Comparison of ENCODE assay signal across 17 mouse cellular contexts in genomic region chr10:24569691-24570420, GRCm38 (mm10). TPM values are rescaled to one million over a fixed set of nuclear protein-coding genes. Genes with fewer than 3 reads are reported as not detected.
DNase-seq lines count a peak whose midpoint lies in the region; ATAC-seq lines count a peak whose summit lies in the region.
"Had no signal": no experiment of that assay in that cellular context is flagged by ENCODE, and none has a peak within 500 bp of the region (broad histone marks: within the 10 kb centered on the region; RNA-seq: fewer than 3 reads in every experiment).

No protein-coding gene starts in this region.

- 0 out of 2 replicates have a peak, but pooled peaks cover 3% of the 10 kb centered on the region for H3K9me3 ChIP-seq in heart, embryonic 13.5 days
- no peaks in the 10 kb centered on the region for H3K9me3 ChIP-seq in kidney, embryonic 16.5 days (ENCODE audit: low read length)
- H3K9me3 ChIP-seq in embryonic facial prominence, embryonic 13.5 days: no peaks in the 10 kb centered on the region
- H3K9me3 ChIP-seq in limb, embryonic 13.5 days: no peaks in the 10 kb centered on the region
- no peaks in the 10 kb centered on the region for H3K9me3 ChIP-seq in forebrain, embryonic 12.5 days
- no peaks in the 10 kb centered on the region for H3K9me3 ChIP-seq in hindbrain, embryonic 16.5 days (ENCODE audit: control insufficient read depth, low read length)
- H3K9me3 ChIP-seq: hindbrain, embryonic 12.5 days; liver, embryonic 12.5 days; midbrain, embryonic 15.5 days had no signal

- H3K4me3 ChIP-seq in heart, embryonic 13.5 days: no peak overlapping the region
- no peak overlapping the region for H3K4me3 ChIP-seq in kidney, embryonic 16.5 days (ENCODE audit: low read length)
- no peak overlapping the region for H3K4me3 ChIP-seq in embryonic facial prominence, embryonic 13.5 days
- H3K4me3 ChIP-seq in limb, embryonic 13.5 days: no peak overlapping the region
- no peak overlapping the region for H3K4me3 ChIP-seq in forebrain, embryonic 12.5 days (replicated peaks)
- no peak overlapping the region for H3K4me3 ChIP-seq in hindbrain, embryonic 16.5 days (ENCODE audit: low read length)
- H3K4me3 ChIP-seq: hindbrain, embryonic 12.5 days; layer of hippocampus, adult 2 months; liver, embryonic 12.5 days; midbrain, embryonic 15.5 days had no signal

- no peak for DNase-seq in heart, adult 9 months (ENCODE audit: low spot score in 2 of 2)
- DNase-seq in kidney, postnatal 36 days: no peak
- DNase-seq: adrenal gland, postnatal 14 days; cerebellum, postnatal 36 days; gastrocnemius, postnatal 10 days; right cerebral cortex, postnatal 25 days had no signal

- H3K9ac ChIP-seq in heart, embryonic 13.5 days: no peak overlapping the region
- H3K9ac ChIP-seq in kidney, embryonic 16.5 days (replicated peaks; ENCODE audit: low read length): no peak overlapping the region
- H3K9ac ChIP-seq in embryonic facial prominence, embryonic 13.5 days: no peak overlapping the region
- H3K9ac ChIP-seq in limb, embryonic 13.5 days: no peak overlapping the region
- H3K9ac ChIP-seq in forebrain, embryonic 12.5 days: no peak overlapping the region
- no peak overlapping the region for H3K9ac ChIP-seq in hindbrain, embryonic 16.5 days (ENCODE audit: low read depth, low read length)
- H3K9ac ChIP-seq: hindbrain, embryonic 12.5 days; liver, embryonic 12.5 days; midbrain, embryonic 15.5 days had no signal

- peak overlapping the region; percentile 51 for H3K27ac ChIP-seq in heart, embryonic 13.5 days (replicated peaks)
- H3K27ac ChIP-seq in kidney, embryonic 16.5 days (ENCODE audit: low read length): peak overlapping the region; percentile 65
- peak overlapping the region; percentile 60 for H3K27ac ChIP-seq in embryonic facial prominence, embryonic 13.5 days
- H3K27ac ChIP-seq in limb, embryonic 13.5 days: peak overlapping the region; percentile 72; the same call in 1 of the 2 replicates
- no peak overlapping the region for H3K27ac ChIP-seq in forebrain, embryonic 12.5 days
- no peak overlapping the region for H3K27ac ChIP-seq in hindbrain, embryonic 16.5 days (ENCODE audit: low read depth, low read length)
- H3K27ac ChIP-seq: hindbrain, embryonic 12.5 days; layer of hippocampus, adult 2 months; liver, embryonic 12.5 days; midbrain, embryonic 15.5 days had no signal

- H3K4me2 ChIP-seq in heart, embryonic 13.5 days: no peak overlapping the region
- H3K4me2 ChIP-seq in kidney, embryonic 16.5 days (replicated peaks; ENCODE audit: low read depth, low read length): no peak overlapping the region
- H3K4me2 ChIP-seq in embryonic facial prominence, embryonic 13.5 days: no peak overlapping the region
- H3K4me2 ChIP-seq in limb, embryonic 13.5 days (replicated peaks): no peak overlapping the region
- no peak overlapping the region for H3K4me2 ChIP-seq in forebrain, embryonic 12.5 days
- H3K4me2 ChIP-seq in hindbrain, embryonic 16.5 days (ENCODE audit: low read length): no peak overlapping the region
- H3K4me2 ChIP-seq: hindbrain, embryonic 12.5 days; liver, embryonic 12.5 days; midbrain, embryonic 15.5 days had no signal

- no peak for ATAC-seq in heart, embryonic 13.5 days (ENCODE audit: extremely low read depth, insufficient number of reproducible peaks, low FRiP score, low TSS enrichment)
- peak; percentile 72 for ATAC-seq in kidney, embryonic 16.5 days (ENCODE audit: low FRiP score, low TSS enrichment)
- no peak for ATAC-seq in embryonic facial prominence, embryonic 13.5 days (ENCODE audit: insufficient number of reproducible peaks, insufficient read depth, low FRiP score, low TSS enrichment, low read depth)
- ATAC-seq in limb, embryonic 13.5 days (ENCODE audit: low FRiP score, low read depth): 0 out of 2 replicates have a peak, but pooled peaks have one; percentile 32
- no peak for ATAC-seq in forebrain, embryonic 12.5 days (ENCODE audit: low FRiP score)
- no peak for ATAC-seq in hindbrain, embryonic 16.5 days
- ATAC-seq: forebrain, embryonic 16.5 days; liver, embryonic 12.5 days; midbrain, embryonic 15.5 days had no signal

- WGBS in heart, embryonic 13.5 days: 63% methylated on average over 2 of the region's 2 CpGs
- WGBS in kidney, embryonic 16.5 days: 57% methylated on average over 2 of the region's 2 CpGs
- WGBS in embryonic facial prominence, embryonic 13.5 days: 51% methylated on average over 2 of the region's 2 CpGs
- 71% methylated on average over 2 of the region's 2 CpGs for WGBS in limb, embryonic 13.5 days
- 92% methylated on average over 2 of the region's 2 CpGs for WGBS in forebrain, embryonic 12.5 days
- WGBS in hindbrain, embryonic 16.5 days: 91% methylated on average over 2 of the region's 2 CpGs

- H3K27me3 ChIP-seq in heart, embryonic 13.5 days (replicated peaks): no peaks in the 10 kb centered on the region
- no peaks in the 10 kb centered on the region for H3K27me3 ChIP-seq in kidney, embryonic 16.5 days (ENCODE audit: insufficient read depth, low read length)
- no peaks in the 10 kb centered on the region for H3K27me3 ChIP-seq in embryonic facial prominence, embryonic 13.5 days
- no peaks in the 10 kb centered on the region for H3K27me3 ChIP-seq in limb, embryonic 13.5 days
- H3K27me3 ChIP-seq in forebrain, embryonic 12.5 days: no peaks in the 10 kb centered on the region
- H3K27me3 ChIP-seq in hindbrain, embryonic 16.5 days (replicated peaks; ENCODE audit: control insufficient read depth, insufficient read depth, low read length): no peaks in the 10 kb centered on the region
- H3K27me3 ChIP-seq: hindbrain, embryonic 12.5 days; liver, embryonic 12.5 days; midbrain, embryonic 15.5 days had no signal

- H3K4me1 ChIP-seq in heart, embryonic 13.5 days: peaks cover 16% of the 10 kb centered on the region
- H3K4me1 ChIP-seq in kidney, embryonic 16.5 days (ENCODE audit: insufficient read depth, low read length): peaks cover 17% of the 10 kb centered on the region; the same call in 1 of the 2 replicates
- peaks cover 27% of the 10 kb centered on the region for H3K4me1 ChIP-seq in embryonic facial prominence, embryonic 13.5 days
- H3K4me1 ChIP-seq in limb, embryonic 13.5 days: peaks cover 23% of the 10 kb centered on the region
- H3K4me1 ChIP-seq in forebrain, embryonic 12.5 days: peaks cover 6% of the 10 kb centered on the region; the same call in 1 of the 2 replicates
- H3K4me1 ChIP-seq in hindbrain, embryonic 16.5 days (ENCODE audit: control insufficient read depth, insufficient read depth, low read depth, low read length): no peaks in the 10 kb centered on the region
- H3K4me1 ChIP-seq: hindbrain, embryonic 12.5 days; liver, embryonic 12.5 days; midbrain, embryonic 15.5 days had no signal

- no peaks in the 10 kb centered on the region for H3K36me3 ChIP-seq in heart, embryonic 13.5 days
- H3K36me3 ChIP-seq in kidney, embryonic 16.5 days (ENCODE audit: insufficient read depth, low read length): no peaks in the 10 kb centered on the region
- H3K36me3 ChIP-seq in embryonic facial prominence, embryonic 13.5 days: no peaks in the 10 kb centered on the region
- H3K36me3 ChIP-seq in limb, embryonic 13.5 days: no peaks in the 10 kb centered on the region
- no peaks in the 10 kb centered on the region for H3K36me3 ChIP-seq in forebrain, embryonic 12.5 days (replicated peaks)
- no peaks in the 10 kb centered on the region for H3K36me3 ChIP-seq in hindbrain, embryonic 16.5 days (ENCODE audit: control insufficient read depth, insufficient read depth, low read length)
- H3K36me3 ChIP-seq: hindbrain, embryonic 12.5 days; liver, embryonic 12.5 days; midbrain, embryonic 15.5 days had no signal

RNA-seq across cellular contexts. Expression of gene Ccn2, which starts 25.4 kb away (rescaled TPM):
- 35.6 and 36.8 TPM in 2 replicates for polyA plus RNA-seq in heart, embryonic 13.5 days (2015; fragmentation: Nextera tagmentation; extraction: Ambion mirVana)
- polyA plus RNA-seq in kidney, embryonic 16.5 days (2015; fragmentation: Nextera tagmentation; extraction: Ambion mirVana): 12.2 and 13.3 TPM in 2 replicates
- 25.3 and 40.2 TPM in 2 replicates for polyA plus RNA-seq in embryonic facial prominence, embryonic 13.5 days (2015; fragmentation: Nextera tagmentation; extraction: Ambion mirVana)
- polyA plus RNA-seq in limb, embryonic 13.5 days (2015; fragmentation: Nextera tagmentation; extraction: Ambion mirVana): 15.9 and 17.1 TPM in 2 replicates
- polyA plus RNA-seq in forebrain, embryonic 12.5 days (2016; fragmentation: Nextera tagmentation; extraction: Ambion mirVana): 5.0 and 7.7 TPM in 2 replicates
- polyA plus RNA-seq in hindbrain, embryonic 16.5 days (2015; fragmentation: Nextera tagmentation; extraction: Ambion mirVana): 3.6 and 5.4 TPM in 2 replicates

Comparison
In these comparisons a context has a peak if more than half of its experiments do, and no peak if none do; other contexts are left out.
1. ATAC-seq: peak in kidney, embryonic 16.5 days (single experiment) and limb, embryonic 13.5 days (single experiment); none in heart, embryonic 13.5 days (single experiment), embryonic facial prominence, embryonic 13.5 days (single experiment), forebrain, embryonic 12.5 days (single experiment) and hindbrain, embryonic 16.5 days (single experiment).
2. H3K27ac ChIP-seq: peak in heart, embryonic 13.5 days (single experiment), kidney, embryonic 16.5 days (single experiment), embryonic facial prominence, embryonic 13.5 days (single experiment) and limb, embryonic 13.5 days (single experiment); none in forebrain, embryonic 12.5 days (single experiment) and hindbrain, embryonic 16.5 days (single experiment).